Mouse (Mus musculus): ENCODE data around the gene Zfp26. TPM values are rescaled to one million over a fixed set of nuclear protein-coding genes. Genes with fewer than 3 reads are reported as not detected.

Gene Zfp26
- total and polyA plus RNA-seq, 3 experiments = 1.4 to 9.8 (median 7.5) TPM

- H3K4me3 ChIP-seq = peak overlapping the region; percentile 65
- intact Hi-C loops (cut with DNase I) = loop anchor here (2.0 to 10.0 kb wide), 3 partner anchors 75 to 199 kb away; partner anchors contain the start of genes Zfp26 and Zfp846
- peaks cover 1% of the 10 kb centered on the region for H3K4me1 ChIP-seq (ENCODE audit: control insufficient read depth, insufficient read depth, low read length)
- peak overlapping the region; percentile 68 for H3K27ac ChIP-seq
- no peak for TF ChIP-seq EP300 (IDR thresholded peaks at IDR 0.05; ENCODE audit: insufficient read depth, low read depth, low read length)
- TF ChIP-seq CTCF (IDR thresholded peaks at IDR 0.05) = no peak; the same call in 1 of the 2 replicates
- TF ChIP-seq POLR2A (IDR thresholded peaks at IDR 0.05; ENCODE audit: insufficient read depth, low read depth, low read length) = no peak
- H3K36me3 ChIP-seq (ENCODE audit: control insufficient read depth, insufficient read depth, low read length) = no peaks in the 10 kb centered on the region
- no peak for DNase-seq
- no peaks in the 10 kb centered on the region for H3K79me2 ChIP-seq (replicated peaks; ENCODE audit: control insufficient read depth, insufficient read depth, low read length)
- H3K27me3 ChIP-seq (ENCODE audit: control insufficient read depth, insufficient read depth, low read length) = no peaks in the 10 kb centered on the region
- peak overlapping the region; percentile 49 for H3K9ac ChIP-seq (ENCODE audit: low read depth, low read length)
- WGBS = 14% methylated on average over 16 of the region's 16 CpGs
Observed at GRCm38 (mm10) chr9:20385343-20385703, 74.6 kb downstream of the Zfp26 start.

- TF ChIP-seq EP300 (IDR thresholded peaks at IDR 0.05; ENCODE audit: insufficient read depth, low read depth, low read length) (0 out of 2 replicates have a peak, but pooled peaks have one; percentile 9), POLR2A (IDR thresholded peaks at IDR 0.05; ENCODE audit: insufficient read depth, low read depth, low read length) (peak; percentile 74), CTCF (IDR thresholded peaks at IDR 0.05) (peak; percentile 80)
- intact Hi-C loops (cut with DNase I) = loop anchor here (2.0 to 10.0 kb wide), 4 partner anchors 76 to 268 kb away; partner anchors contain the start of genes Pin1, Zfp26 and Zfp846
Observed at GRCm38 (mm10) chr9:20384532-20385342, 75.2 kb downstream of the Zfp26 start, which contains the start of gene Zfp560. TSS of gene Zfp560 (minus strand) at chr9:20385177.

GRCm38 (mm10) chr9:20383659-20384058 is 76.3 kb downstream of the Zfp26 start:
- WGBS = 84% methylated on average over 7 of the region's 7 CpGs
- H3K4me1 ChIP-seq (ENCODE audit: control insufficient read depth, insufficient read depth, low read length) = peaks cover 1% of the 10 kb centered on the region
- intact Hi-C loops (cut with DNase I) = loop anchor here (2.0 to 10.0 kb wide), 4 partner anchors 77 to 269 kb away; partner anchors contain the start of genes Pin1, Zfp26 and Zfp846
- no peak overlapping the region for H3K27ac ChIP-seq
- H3K4me3 ChIP-seq = no peak overlapping the region
- H3K36me3 ChIP-seq (ENCODE audit: control insufficient read depth, insufficient read depth, low read length) = no peaks in the 10 kb centered on the region
- TF ChIP-seq EP300 (IDR thresholded peaks at IDR 0.05; ENCODE audit: insufficient read depth, low read depth, low read length) (no peak), POLR2A (IDR thresholded peaks at IDR 0.05; ENCODE audit: insufficient read depth, low read depth, low read length) (no peak), CTCF (IDR thresholded peaks at IDR 0.05) (no peak)
- no peak for DNase-seq
- H3K79me2 ChIP-seq (replicated peaks; ENCODE audit: control insufficient read depth, insufficient read depth, low read length) = no peaks in the 10 kb centered on the region
- no peaks in the 10 kb centered on the region for H3K27me3 ChIP-seq (ENCODE audit: control insufficient read depth, insufficient read depth, low read length)
- no peak overlapping the region for H3K9ac ChIP-seq (ENCODE audit: low read depth, low read length)

More at GRCm38 (mm10) chr9:20384532-20385342, 75.2 kb downstream of the Zfp26 start, which contains the start of gene Zfp560:
- WGBS = 3% methylated on average over 40 of the region's 40 CpGs
- no peaks in the 10 kb centered on the region for H3K27me3 ChIP-seq (ENCODE audit: control insufficient read depth, insufficient read depth, low read length)
- H3K27ac ChIP-seq = peak within 1 kb of the TSS; percentile 68
- H3K4me1 ChIP-seq (ENCODE audit: control insufficient read depth, insufficient read depth, low read length) = peaks cover 1% of the 10 kb centered on the region
- DNase-seq = peak; percentile 90 to 94
- H3K36me3 ChIP-seq (ENCODE audit: control insufficient read depth, insufficient read depth, low read length) = no peaks in the 10 kb centered on the region
- H3K9ac ChIP-seq (ENCODE audit: low read depth, low read length) = peak within 1 kb of the TSS; percentile 80
- peak within 1 kb of the TSS; percentile 65 for H3K4me3 ChIP-seq
- H3K79me2 ChIP-seq (replicated peaks; ENCODE audit: control insufficient read depth, insufficient read depth, low read length) = no peaks in the 10 kb centered on the region

Other genes with a start within 250 kb of the Zfp26 start
- not detected for gene Olfr871, start 248.0 kb downstream of the Zfp26 start, total RNA-seq (2021)
- not detected in 2 replicates for gene Olfr871, start 248.0 kb downstream of the Zfp26 start, polyA plus RNA-seq (2012; rRNA removed)
- not detected for gene Olfr872, start 223.0 kb downstream of the Zfp26 start, total RNA-seq (2021)
- not detected in 2 replicates for gene Olfr872, start 223.0 kb downstream of the Zfp26 start, polyA plus RNA-seq (2012; rRNA removed)
- gene Olfr39, start 177.8 kb downstream of the Zfp26 start, total RNA-seq (2021) = not detected
- not detected in 2 replicates for gene Olfr39, start 177.8 kb downstream of the Zfp26 start, polyA plus RNA-seq (2012; rRNA removed)
- gene Olfr873, start 161.6 kb downstream of the Zfp26 start, total RNA-seq (2021) = not detected
- not detected in 2 replicates for gene Olfr873, start 161.6 kb downstream of the Zfp26 start, polyA plus RNA-seq (2012; rRNA removed)
- not detected for gene Olfr18, start 124.1 kb downstream of the Zfp26 start, total RNA-seq (2021)
- 0.06 TPM in 1 of 2 replicates, not detected in the other for gene Olfr18, start 124.1 kb downstream of the Zfp26 start, polyA plus RNA-seq (2012; rRNA removed)
- 10 to 100 TPM in 1 of 2 experiments, 1 to 10 TPM in 1; 9.9 to 11.0 TPM for gene Zfp560, start 75.0 kb downstream of the Zfp26 start, total RNA-seq (2021)
- 10.1 and 13.6 TPM in 2 replicates for gene Zfp560, start 75.0 kb downstream of the Zfp26 start, polyA plus RNA-seq (2012; rRNA removed)
- gene Zfp426, start 32.6 kb upstream of the Zfp26 start, total RNA-seq (2021) = 10 to 100 TPM in 1 of 2 experiments, 1 to 10 TPM in 1; 7.9 to 12.8 TPM
- gene Zfp426, start 32.6 kb upstream of the Zfp26 start, polyA plus RNA-seq (2012; rRNA removed) = 3.8 and 6.6 TPM in 2 replicates
- gene Zfp266, start 61.3 kb upstream of the Zfp26 start, total RNA-seq (2021) = 10 to 100 TPM; 23.3 to 23.8 TPM
- gene Zfp266, start 61.3 kb upstream of the Zfp26 start, polyA plus RNA-seq (2012; rRNA removed) = 6.0 and 10.6 TPM in 2 replicates
- 1 to 10 TPM; 4.7 to 5.1 TPM for gene Zfp846, start 121.1 kb upstream of the Zfp26 start, total RNA-seq (2021)
- 1.4 and 3.5 TPM in 2 replicates for gene Zfp846, start 121.1 kb upstream of the Zfp26 start, polyA plus RNA-seq (2012; rRNA removed)
- 100 to 1,000 TPM; 233 to 269 TPM for gene Ubl5, start 182.7 kb upstream of the Zfp26 start, total RNA-seq (2021)
- gene Ubl5, start 182.7 kb upstream of the Zfp26 start, polyA plus RNA-seq (2012; rRNA removed) = 275 and 362 TPM in 2 replicates
- gene Fbxl12, start 184.6 kb upstream of the Zfp26 start, total RNA-seq (2021) = 10 to 100 TPM in 1 of 2 experiments, 1 to 10 TPM in 1; 8.8 to 10.3 TPM
- 16.6 and 17.9 TPM in 2 replicates for gene Fbxl12, start 184.6 kb upstream of the Zfp26 start, polyA plus RNA-seq (2012; rRNA removed)
- gene Pin1, start 191.9 kb upstream of the Zfp26 start, total RNA-seq (2021) = 10 to 100 TPM; 17.8 to 18.6 TPM
- 18.8 and 20.8 TPM in 2 replicates for gene Pin1, start 191.9 kb upstream of the Zfp26 start, polyA plus RNA-seq (2012; rRNA removed)